Mouse (Mus musculus) cerebellum, adult 11 months (tissue): ENCODE results near the gene Rasgrf1.
"Not testable (repeated sequence)": the region's sequence is repeated elsewhere in the genome, so short reads cannot be mapped to it uniquely, and the experiment has no call there.

ENCODE experiments used
- DNase-seq: peaks from one replicate; pipeline ENCODE4 v3.0.0; 2022

The Rasgrf1 gene

DNA sequence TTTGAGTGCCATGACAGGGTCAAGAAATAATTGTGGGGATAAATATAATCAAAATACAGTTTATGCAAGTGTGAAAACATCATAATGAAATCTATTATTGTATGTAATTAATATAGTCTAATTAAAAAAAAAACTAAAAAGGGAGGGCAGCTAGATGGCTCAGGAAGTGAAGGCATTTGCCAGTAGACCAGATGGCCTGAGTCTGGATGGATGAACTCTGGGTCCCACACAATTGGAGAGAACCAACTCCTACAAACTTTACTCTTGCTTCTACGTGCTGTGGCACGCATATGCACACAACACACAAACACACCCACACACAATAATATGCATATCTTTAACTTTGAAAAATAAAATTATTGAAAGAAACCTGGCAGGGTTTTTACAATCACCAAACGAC, 131.8 kb downstream of the Rasgrf1 start:
- no peak for DNase-seq

DNA sequence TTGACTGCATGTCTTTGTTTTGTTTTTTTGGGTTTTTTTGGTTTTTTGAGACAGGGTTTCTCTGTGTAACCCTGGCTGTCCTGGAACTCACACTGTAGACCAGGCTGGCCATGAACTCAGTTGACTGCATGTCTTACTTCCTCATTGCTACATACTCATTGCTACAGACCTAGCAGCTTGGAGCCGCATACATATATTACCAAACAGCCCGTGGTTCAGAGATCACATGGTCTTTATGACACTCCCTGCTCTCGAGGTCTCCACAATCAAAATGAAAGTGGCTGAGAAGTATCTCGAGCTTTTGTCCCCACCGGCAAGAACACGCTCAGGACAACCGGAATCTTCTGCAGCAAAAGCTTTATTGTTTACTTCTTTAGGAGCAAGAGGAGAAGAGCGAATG, 133.2 kb downstream of the Rasgrf1 start:
- DNase-seq = not testable (repeated sequence)

DNA sequence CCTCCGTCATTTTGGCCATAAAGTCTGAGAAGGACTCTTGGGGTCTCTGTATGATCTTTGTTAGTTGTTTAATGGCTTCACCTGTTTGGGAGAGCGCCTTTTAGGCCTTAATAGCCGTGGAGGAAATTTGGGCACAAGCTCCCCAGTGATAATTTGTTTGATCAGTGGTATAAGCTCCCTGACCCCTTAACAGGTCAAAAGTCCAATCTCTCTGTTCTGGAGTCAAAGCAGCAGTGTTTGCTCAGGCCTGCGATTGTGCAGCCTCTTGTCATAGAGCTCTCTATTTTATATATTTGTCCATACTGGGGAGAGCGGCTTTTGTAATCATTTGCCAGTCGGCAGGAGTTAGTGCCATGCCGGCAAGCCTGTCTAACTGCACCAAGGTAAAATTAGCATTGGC, 135.5 kb downstream of the Rasgrf1 start:
- DNase-seq = no peak

DNA sequence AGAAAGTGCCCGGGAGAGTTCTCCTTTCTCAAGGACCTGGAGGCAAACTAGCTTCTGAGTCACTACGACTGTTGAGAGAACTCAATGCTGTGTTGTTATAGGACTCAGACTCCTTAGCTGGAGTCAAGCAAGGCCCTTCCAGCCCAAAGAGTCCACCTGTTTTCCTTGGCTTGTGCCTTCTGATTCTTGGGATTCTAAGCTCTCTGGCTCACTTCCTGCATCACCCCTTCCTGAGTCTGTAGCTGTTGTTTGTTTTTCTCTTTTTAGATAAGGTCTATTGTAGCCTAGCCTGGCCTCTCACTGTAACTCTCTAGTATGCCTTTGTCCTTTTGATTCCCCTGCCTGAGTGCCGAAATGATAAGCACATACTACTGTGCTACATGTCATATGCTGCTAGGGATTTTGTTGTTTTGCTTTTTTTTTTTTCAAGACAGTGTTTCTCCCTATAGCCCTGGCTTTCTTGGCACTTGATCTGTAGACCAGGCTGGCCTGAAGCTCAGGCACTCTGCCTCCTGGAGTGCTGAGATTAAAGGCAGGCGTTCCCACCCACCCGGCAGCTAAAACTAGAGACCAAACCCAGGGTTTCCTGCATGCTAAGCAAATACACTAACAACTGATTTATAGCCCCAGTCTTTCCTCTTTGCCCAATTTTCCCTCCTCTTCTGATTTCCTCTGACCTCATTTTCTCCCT, 138.4 kb downstream of the Rasgrf1 start:
- DNase-seq = no peak

DNA sequence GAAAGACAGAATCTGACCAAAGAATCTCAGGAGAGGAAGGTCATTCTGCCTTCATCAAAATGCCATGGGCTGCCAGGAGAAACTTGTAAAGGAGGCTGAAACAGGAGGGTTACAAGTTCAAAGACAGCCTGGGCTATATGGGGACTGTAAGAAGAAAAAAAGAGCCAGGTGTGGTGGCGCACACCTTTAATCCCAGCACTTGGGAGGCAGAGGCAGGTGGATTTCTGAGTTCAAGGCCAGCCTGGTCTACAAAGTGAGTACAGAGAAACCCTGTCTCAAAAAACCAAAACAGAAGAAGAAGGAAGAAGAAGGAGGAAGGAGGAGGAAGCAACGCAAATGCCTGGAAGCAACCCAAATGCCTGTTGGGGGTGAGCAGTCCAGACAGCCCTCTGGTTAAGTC, 144.1 kb downstream of the Rasgrf1 start, which contains the start of gene Ctsh:
Gene Ctsh (plus strand): TSS at position 301 of the 400 bp plus-strand sequence.
- no peak for DNase-seq

DNA sequence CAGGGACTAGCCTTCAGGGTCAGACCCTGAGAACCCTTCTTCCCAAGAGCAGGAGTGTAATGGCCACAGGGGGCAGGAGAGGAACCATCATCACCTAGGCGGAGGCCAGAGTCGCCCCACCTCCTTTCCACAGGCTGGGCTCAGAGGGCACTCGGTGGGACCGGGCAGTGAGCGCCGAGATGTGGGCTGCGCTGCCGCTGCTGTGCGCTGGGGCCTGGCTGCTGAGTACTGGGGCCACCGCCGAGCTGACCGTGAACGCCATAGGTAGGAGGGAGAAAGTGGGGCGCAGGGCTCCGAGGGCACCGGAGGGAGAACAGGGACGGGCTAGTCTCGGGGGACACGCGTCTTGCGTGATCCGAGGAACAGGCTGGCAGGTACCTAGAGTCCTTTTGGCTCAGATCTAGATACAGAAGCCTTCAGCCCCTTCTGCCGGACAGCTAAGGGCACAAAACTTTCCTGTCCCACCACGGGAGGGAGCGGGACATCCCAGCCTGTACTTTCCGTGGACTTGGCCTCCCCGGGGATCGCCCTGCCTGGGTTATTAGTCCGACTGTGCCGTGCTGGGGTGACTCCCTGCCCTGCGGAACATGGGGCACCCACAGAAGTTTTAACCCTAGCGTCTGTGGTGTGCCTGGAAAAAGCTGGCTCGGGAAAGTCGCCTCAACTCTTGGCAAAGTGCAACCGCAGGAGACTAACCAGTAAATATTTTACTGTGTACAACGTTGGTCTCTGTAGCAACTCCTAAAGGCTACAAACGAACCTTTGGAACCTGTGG, 144.8 kb downstream of the Rasgrf1 start:
- DNase-seq = no peak

DNA sequence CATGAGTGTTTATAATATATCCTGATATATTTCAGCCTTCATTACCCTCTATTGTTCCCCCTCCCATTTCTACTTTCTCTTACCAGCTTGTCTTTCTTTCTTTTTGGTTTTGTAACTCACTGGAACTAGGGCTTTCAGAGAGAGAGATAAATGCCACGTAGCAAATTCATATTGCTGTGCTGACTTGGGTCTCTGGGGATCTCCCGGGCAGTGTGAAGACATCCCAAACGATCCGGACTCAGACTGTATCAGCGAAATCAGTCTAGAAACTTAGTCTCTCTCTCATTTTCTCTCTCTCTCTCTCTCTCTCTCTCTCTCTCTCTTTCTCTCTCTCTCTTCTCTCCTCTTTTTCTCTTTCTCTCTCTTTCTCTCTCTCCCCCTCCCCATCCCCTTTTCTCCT, 145.7 kb downstream of the Rasgrf1 start:
- no peak for DNase-seq

DNA sequence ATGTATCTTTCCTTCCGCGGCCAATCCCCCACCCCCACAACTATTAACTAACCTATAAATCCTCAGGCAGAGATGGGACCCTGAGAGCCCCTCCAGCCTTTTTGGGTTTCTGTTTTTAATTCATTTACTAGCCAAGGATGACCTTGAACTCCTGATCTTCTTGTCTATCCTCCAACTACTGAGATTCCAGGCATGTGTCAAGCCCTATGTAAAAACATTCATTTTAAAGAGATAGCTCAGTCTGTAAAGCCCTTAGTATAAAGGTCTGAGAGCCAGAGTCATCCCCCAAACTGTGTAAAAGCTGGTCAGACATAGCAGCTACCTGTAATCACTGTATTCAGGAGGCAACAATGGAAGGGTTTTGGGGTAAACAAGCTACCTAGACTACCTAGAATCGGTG, 146.2 kb downstream of the Rasgrf1 start:
- DNase-seq = no peak

DNA sequence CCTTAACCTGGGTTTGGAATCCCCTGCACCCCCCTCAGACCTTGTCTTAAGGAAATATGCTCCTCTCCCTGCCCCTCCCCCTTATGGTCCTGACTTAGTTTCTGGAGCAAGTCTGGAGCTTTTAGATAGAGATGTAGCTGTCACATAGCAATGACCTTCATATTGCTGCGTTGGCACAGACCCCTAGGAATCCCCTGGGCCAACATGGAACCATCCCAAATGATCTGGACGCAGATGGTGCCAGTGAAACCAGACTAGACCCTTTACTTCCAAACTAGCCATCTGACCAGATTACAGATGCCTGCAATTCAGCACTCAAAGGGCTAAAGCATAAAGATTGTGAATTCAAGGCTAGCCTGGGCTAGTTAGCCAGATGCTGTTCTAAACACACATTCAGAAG, 147.0 kb downstream of the Rasgrf1 start:
- DNase-seq = no peak

DNA sequence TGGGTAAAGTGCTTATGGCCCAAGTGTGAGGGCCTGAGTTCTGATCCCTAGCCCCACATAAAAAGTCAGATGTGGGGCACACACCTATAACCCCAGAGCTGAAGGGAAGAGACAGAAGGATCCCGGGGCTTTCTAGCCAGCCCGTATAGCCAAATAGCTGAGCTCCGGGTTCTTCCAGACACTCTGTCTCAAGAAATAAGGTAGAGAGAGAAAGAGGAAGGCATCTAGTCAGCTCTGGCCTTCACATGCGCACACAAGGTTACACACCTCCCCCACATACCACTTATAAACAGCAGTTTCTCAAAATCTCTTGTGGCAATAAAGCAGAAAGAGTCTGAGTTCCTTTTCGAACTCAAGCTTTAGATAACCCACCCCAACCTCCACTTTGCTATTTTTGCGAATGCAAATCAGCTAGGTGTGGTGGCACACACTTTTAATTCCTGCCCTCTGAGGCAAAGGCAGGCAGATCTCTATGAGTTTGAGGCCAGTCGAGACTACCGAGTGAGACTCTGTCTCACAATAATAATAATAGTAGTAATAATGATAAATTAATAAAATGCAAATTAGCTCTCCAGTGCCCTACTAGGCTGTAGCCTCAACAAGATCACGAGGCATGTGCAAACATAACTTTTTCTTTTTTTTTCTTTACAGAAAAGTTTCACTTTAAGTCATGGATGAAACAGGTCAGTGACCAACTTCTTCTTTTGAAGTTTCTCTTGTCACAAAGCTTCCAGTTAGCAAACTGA, 150.3 kb downstream of the Rasgrf1 start:
- no peak for DNase-seq

DNA sequence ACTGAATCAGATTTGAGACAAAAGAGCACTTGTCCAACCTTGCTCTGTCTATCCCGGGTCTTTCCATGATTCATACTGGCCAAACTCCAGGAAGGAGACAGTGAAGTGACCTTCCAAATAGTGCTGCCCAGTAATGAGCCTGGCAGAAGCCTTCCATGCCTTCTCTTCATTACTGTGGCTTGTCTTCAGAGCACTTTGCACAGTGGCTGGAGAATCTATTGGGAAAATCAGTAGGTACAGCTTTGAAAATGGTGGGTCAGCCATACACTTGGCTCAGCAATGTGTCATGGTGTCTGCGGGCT, 150.8 kb downstream of the Rasgrf1 start:
- DNase-seq = no peak

DNA sequence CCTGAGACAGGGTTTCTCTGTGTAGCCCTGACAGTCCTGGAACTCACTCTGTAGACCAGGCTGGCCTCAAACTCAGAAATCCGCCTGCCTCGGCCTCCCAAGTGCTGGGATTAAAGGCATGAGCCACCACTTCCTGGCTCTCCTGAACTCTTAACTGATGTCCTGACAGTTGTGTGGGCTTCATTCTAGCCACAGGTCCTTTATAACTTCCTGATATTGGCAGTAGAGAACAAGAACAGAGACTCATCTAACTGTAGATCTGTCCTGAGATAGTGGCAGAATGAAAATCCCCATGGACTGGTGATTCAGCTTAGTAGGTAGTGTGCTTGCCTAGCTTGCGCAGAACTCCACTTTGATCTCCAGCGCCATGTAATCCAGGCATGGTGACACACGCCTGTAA, 151.2 kb downstream of the Rasgrf1 start:
- DNase-seq = not testable (repeated sequence)

DNA sequence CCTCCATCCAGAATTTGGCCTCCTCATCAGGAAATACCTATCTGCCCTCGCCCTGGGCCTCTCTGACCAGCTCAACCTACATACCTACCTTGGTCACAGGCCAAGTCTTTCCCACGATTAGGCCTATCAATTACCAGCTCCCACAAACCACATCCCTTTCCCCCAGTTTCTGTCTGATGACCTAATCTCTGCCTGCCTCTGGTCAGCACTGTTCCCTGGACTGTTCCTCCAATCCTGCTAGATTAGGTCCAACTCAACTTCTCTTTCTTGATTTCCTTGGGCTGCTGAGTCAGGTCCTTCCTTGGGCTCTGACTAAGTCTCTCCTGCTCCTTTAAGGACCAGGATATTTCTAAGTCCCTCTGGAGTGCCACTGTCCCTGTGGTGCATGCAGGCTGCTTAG, 157.6 kb downstream of the Rasgrf1 start:
- DNase-seq = no peak

DNA sequence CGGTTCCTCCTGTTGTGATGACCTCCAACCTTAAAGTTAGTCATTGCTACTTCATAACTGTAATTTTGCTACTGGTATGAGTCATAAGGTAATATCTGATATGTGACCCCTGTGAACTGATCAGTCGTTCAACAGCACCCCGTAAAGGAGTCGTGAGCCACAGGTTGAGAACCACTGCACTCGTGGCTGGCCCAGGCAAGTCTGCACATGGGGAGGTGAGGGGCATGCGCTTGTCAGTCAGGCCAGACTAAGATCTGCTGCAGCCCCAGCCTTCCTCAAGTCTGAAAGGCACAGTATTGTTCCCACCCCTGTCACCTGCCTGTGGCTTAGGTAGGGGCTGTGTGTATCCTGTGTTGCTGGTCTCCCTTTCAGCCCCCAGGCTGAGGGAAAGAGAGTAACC, 159.1 kb downstream of the Rasgrf1 start:
- no peak for DNase-seq

DNA sequence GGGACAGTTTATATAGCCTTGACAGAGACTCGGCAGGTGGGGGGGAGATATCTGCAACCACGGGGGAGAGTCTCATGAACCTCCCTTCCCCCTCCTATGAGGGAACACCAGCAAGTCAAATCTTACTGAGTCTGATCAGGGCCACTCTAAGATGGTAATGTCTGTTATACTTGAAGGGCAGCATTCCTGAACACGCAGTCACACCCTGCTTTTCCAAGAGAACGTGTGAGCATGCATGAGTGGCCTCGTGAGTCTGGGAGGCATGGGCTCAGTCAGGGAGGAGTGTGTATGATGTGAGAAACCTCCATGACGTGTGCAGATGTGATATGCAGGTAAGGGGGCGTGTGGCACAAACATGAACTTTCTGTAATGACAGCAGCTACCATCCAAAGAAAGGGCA, 159.8 kb downstream of the Rasgrf1 start:
- DNase-seq = no peak

DNA sequence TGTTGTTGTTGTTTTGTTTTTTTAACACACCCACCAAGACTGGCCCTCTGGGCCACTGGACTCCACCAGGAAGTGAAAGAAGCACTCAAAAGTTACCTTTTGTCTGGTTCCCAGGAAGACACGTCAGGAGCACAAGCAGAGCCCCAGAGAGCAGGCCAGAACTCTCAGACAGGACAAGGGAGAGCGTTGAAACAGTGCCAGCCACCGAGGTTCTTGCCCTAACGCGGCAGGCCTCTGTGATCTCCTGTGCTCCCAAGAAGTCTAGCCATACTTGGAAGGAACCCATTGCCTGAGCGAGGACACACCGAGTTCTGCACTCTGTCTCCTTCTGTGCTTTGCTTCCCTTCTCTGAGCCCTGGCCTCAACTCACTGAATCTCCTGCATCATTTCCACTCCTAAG, 160.5 kb downstream of the Rasgrf1 start:
- no peak for DNase-seq

DNA sequence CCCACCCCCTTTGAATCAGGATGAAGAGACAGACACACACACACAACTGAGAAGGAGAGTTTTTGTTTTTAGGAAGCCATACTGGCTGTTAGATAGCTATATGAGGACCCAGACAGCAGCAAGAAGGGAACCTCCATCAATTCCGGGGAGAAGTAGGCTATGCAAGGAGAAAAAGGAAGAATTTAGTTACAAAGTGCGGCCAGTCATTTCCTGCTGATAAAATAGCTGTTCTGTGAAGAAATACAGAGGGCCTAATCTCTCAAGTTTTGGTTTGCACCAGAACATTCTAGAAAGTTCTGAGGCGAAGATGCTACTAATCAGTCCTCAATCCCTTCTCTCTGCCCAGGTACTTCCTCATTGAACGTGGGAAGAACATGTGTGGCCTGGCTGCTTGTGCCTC, 165.6 kb downstream of the Rasgrf1 start:
- no peak for DNase-seq

DNA sequence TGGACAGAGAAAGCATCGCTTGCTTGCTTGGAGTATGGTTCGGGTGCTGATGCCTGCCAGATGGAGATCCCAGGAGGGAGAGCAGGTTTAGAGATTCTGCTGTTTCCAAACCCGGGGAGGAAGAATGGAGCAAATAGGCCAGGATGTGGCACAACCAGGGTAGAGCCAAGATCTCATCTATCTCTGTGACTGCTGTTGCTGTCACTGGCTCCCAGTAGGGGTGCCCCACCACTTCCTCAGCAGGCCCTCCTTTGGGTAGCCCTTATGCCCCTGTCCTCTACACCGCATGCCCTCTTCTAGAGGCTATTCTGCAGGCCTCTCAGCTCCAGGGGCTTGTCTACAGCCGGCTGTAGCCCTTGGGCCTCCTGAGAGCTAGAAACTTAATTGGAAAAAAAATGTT, 166.4 kb downstream of the Rasgrf1 start:
- DNase-seq = no peak
